In the genomic region with DNA sequence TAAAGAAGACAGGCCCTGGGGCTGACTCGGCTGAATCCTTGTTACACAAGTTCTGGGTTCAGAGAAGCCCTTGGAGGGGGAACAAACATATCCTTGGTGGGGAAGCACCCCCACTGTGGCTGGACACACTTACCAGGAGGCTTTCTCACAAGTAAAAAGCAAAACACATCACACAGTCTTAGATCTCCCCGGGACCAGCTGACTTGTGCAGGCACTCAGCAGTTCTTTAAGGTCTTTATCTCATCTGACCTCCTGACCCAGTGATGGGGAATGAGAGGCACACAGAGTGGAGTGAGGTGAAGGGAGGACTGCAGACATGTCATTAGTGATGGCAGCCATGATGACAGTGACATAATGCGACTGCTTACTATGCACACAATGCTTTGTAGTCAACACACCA, we compare ENCODE assay signal across 17 mouse cellular contexts.
A peak's percentile ranks its signal among the peaks of the same experiment; 100 is the strongest.
DNase-seq lines count a peak whose midpoint lies in the region; ATAC-seq and TF ChIP-seq lines count a peak whose summit lies in the region.
"Had no signal": no experiment of that assay in that cellular context is flagged by ENCODE, and none has a peak within 500 bp of the region (broad histone marks: within the 10 kb centered on the region; RNA-seq: fewer than 3 reads in every experiment).

No protein-coding gene starts in this region.

- H3K4me2 ChIP-seq in forebrain, embryonic 15.5 days (replicated peaks) = no peak overlapping the region
- no peak overlapping the region for H3K4me2 ChIP-seq in midbrain, embryonic 12.5 days (replicated peaks)
- H3K4me2 ChIP-seq: liver, embryonic 12.5 days; lung, embryonic 14.5 days had no signal

- 0 out of 2 replicates have a peak, but pooled peaks have one; percentile 26 for ATAC-seq in forebrain, embryonic 15.5 days (replicated peaks)
- peak; percentile 47; the same call in 1 of the 2 replicates for ATAC-seq in midbrain, embryonic 12.5 days (ENCODE audit: low FRiP score, low read depth)
- ATAC-seq: intestine, postnatal 0 days; liver, embryonic 12.5 days had no signal

- H3K27me3 ChIP-seq in forebrain, embryonic 15.5 days = no peaks in the 10 kb centered on the region
- no peaks in the 10 kb centered on the region for H3K27me3 ChIP-seq in forebrain, embryonic 10.5 days (ENCODE audit: poor library complexity, severe bottlenecking)
- no peaks in the 10 kb centered on the region for H3K27me3 ChIP-seq in midbrain, embryonic 12.5 days
- H3K27me3 ChIP-seq: CH12.LX; liver, embryonic 12.5 days had no signal

- TF ChIP-seq CTCF in brain, embryonic 14.5 days (IDR thresholded peaks at IDR 0.05; ENCODE audit: borderline replicate concordance, extremely low read depth, insufficient read depth, insufficient read length) = no peak

- TF ChIP-seq POLR2A in brain, embryonic 14.5 days (IDR thresholded peaks at IDR 0.05; ENCODE audit: borderline replicate concordance, extremely low read depth, insufficient read depth, insufficient read length, poor library complexity, severe bottlenecking) = no peak

- intact Hi-C loops in heart, postnatal 10 days (cut with DNase I) = no loop called here
- intact Hi-C loops in heart, postnatal 14 days (cut with DNase I) = no loop called here

- H3K27ac ChIP-seq in forebrain, embryonic 15.5 days (replicated peaks) = no peak overlapping the region
- H3K27ac ChIP-seq in forebrain, embryonic 10.5 days = no peak overlapping the region
- 0 out of 2 replicates have a peak overlapping the region, but pooled peaks have one; percentile 40 for H3K27ac ChIP-seq in midbrain, embryonic 12.5 days (replicated peaks)
- H3K27ac ChIP-seq: limb, embryonic 10.5 days; liver, embryonic 12.5 days; macrophage had no signal

- no peak overlapping the region for H3K9ac ChIP-seq in forebrain, embryonic 15.5 days (replicated peaks)
- H3K9ac ChIP-seq in midbrain, embryonic 12.5 days (replicated peaks) = no peak overlapping the region
- H3K9ac ChIP-seq: liver, embryonic 12.5 days; lung, embryonic 14.5 days had no signal

- H3K4me3 ChIP-seq in forebrain, embryonic 15.5 days = no peak overlapping the region
- H3K4me3 ChIP-seq in forebrain, embryonic 10.5 days = no peak overlapping the region
- H3K4me3 ChIP-seq in midbrain, embryonic 12.5 days = no peak overlapping the region
- H3K4me3 ChIP-seq: erythroblast, embryonic 14.5 days; limb, embryonic 10.5 days; liver, embryonic 12.5 days had no signal

- H3K4me1 ChIP-seq in forebrain, embryonic 15.5 days = no peaks in the 10 kb centered on the region
- H3K4me1 ChIP-seq in forebrain, embryonic 10.5 days = peaks cover 14% of the 10 kb centered on the region
- H3K4me1 ChIP-seq in midbrain, embryonic 12.5 days = peaks cover 6% of the 10 kb centered on the region; the same call in 1 of the 2 replicates
- H3K4me1 ChIP-seq: limb, embryonic 10.5 days; liver, embryonic 12.5 days had no signal

- 44% methylated on average over 3 of the region's 3 CpGs for WGBS in forebrain, embryonic 15.5 days
- 54% methylated on average over 3 of the region's 3 CpGs for WGBS in forebrain, embryonic 10.5 days
- 29% methylated on average over 3 of the region's 3 CpGs for WGBS in midbrain, embryonic 12.5 days

- H3K9me3 ChIP-seq in forebrain, embryonic 15.5 days = no peaks in the 10 kb centered on the region
- no peaks in the 10 kb centered on the region; the same call in 1 of the 2 replicates for H3K9me3 ChIP-seq in forebrain, embryonic 10.5 days
- H3K9me3 ChIP-seq in midbrain, embryonic 12.5 days = no peaks in the 10 kb centered on the region
- H3K9me3 ChIP-seq: limb, embryonic 10.5 days; liver, embryonic 12.5 days had no signal

- H3K36me3 ChIP-seq in forebrain, embryonic 15.5 days = no peaks in the 10 kb centered on the region
- no peaks in the 10 kb centered on the region for H3K36me3 ChIP-seq in forebrain, embryonic 10.5 days (replicated peaks)
- H3K36me3 ChIP-seq in midbrain, embryonic 12.5 days = no peaks in the 10 kb centered on the region
- H3K36me3 ChIP-seq: limb, embryonic 10.5 days; liver, embryonic 12.5 days had no signal

- no peak for DNase-seq in forebrain, embryonic 10.5 days (ENCODE audit: extremely low spot score, low spot score)
- peak; percentile 11 to 13 for DNase-seq in heart, postnatal 10 days
- DNase-seq in heart, postnatal 14 days = no peak
- peak; percentile 51 for DNase-seq in brain, embryonic 14.5 days (ENCODE audit: low read depth)
- no peak for DNase-seq in layer of hippocampus, postnatal 10 days (ENCODE audit: low spot score in 2 of 2)
- DNase-seq in cerebellum, adult 11 months = no peak
- DNase-seq: adrenal gland, adult 2 months; cerebellum, postnatal 14 days; lung, embryonic 14.5 days had no signal

Comparison
In these comparisons a context has a peak if more than half of its experiments do, and no peak if none do; other contexts are left out.
1. DNase-seq: peak in heart, postnatal 10 days (2 of 2) and brain, embryonic 14.5 days (single experiment); none in forebrain, embryonic 10.5 days (single experiment), heart, postnatal 14 days (0 of 2), layer of hippocampus, postnatal 10 days (0 of 2) and cerebellum, adult 11 months (single experiment).